Mouse (Mus musculus) intestine, embryonic 15.5 days (tissue): Measurements from ENCODE around the gene Rpia. TPM values are rescaled to one million over a fixed set of nuclear protein-coding genes. Genes with fewer than 3 reads are reported as not detected.

ENCODE experiments used
- ATAC-seq: fragments of 200-750 bp; cut with Nextera tagmentation; 2 replicates; pipeline ENCODE4 v1.8.0; 2017; ENCODE audit warnings: moderate TSS enrichment, moderate library complexity
- H3K27ac ChIP-seq: fragments of 300-500 bp; sonication (generic); 2 replicates; pipeline ENCODE4 v1.5.1; 2015; ENCODE audit warnings: mild to moderate bottlenecking, inconsistent platforms
- H3K27me3 ChIP-seq: fragments of 300-500 bp; sonication (generic); replicated peaks from 2 replicates; pipeline ENCODE4 v1.6.1; 2015; ENCODE audit warnings: inconsistent platforms
- H3K36me3 ChIP-seq: fragments of 300-500 bp; sonication (generic); 2 replicates; pipeline ENCODE4 v1.6.1; 2015; ENCODE audit warnings: inconsistent platforms
- H3K4me1 ChIP-seq: fragments of 300-500 bp; sonication (generic); replicated peaks from 2 replicates; pipeline ENCODE4 v1.6.1; 2015; ENCODE audit warnings: inconsistent platforms
- H3K4me2 ChIP-seq: fragments of 300-500 bp; sonication (generic); replicated peaks from 2 replicates; pipeline ENCODE4 v1.6.1; 2015; ENCODE audit warnings: mild to moderate bottlenecking, inconsistent platforms
- H3K4me3 ChIP-seq: fragments of 300-500 bp; sonication (generic); replicated peaks from 2 replicates; pipeline ENCODE4 v1.5.1; 2015; ENCODE audit warnings: inconsistent platforms
- H3K9ac ChIP-seq: fragments of 300-500 bp; sonication (generic); 2 replicates; pipeline ENCODE4 v1.6.1; 2015; ENCODE audit warnings: inconsistent platforms
- H3K9me3 ChIP-seq: fragments of 300-500 bp; sonication (generic); 2 replicates; pipeline ENCODE4 v1.6.1; 2016; ENCODE audit warnings: inconsistent platforms
- WGBS: fragments of 180-500 bp; shearing (Covaris S2); methylation state at CpG from one replicate; pipeline ENCODE4 v1.1.7; 2015; 5-methylcytosine and 5-hydroxymethylcytosine counted together
- polyA plus RNA-seq: library from polyadenylated mRNA; unstranded; fragments of >200 nt; fragmentation: Nextera tagmentation; extraction: Ambion mirVana; gene quantifications from 2 replicates; pipeline ENCODE4 v1.2.1, GENCODE M21; 2015

Gene Rpia
- polyA plus RNA-seq, 1 experiment from 2014 or later = 5.0 TPM

- ATAC-seq = no peak
- H3K4me3 ChIP-seq = no peak overlapping the region
Measured at GRCm38 (mm10) chr6:70764551-70764950, 27.5 kb downstream of the Rpia start.

GRCm38 (mm10) chr6:70763881-70764280, 28.2 kb downstream of the Rpia start:
- H3K36me3 ChIP-seq = no peaks in the 10 kb centered on the region; the same call in 1 of the 2 replicates
- WGBS = 95% methylated on average over 4 of the region's 4 CpGs
- no peak overlapping the region for H3K27ac ChIP-seq
- H3K4me3 ChIP-seq = no peak overlapping the region
- ATAC-seq = no peak
- H3K4me2 ChIP-seq = no peak overlapping the region
- H3K9me3 ChIP-seq = no peaks in the 10 kb centered on the region
- no peak overlapping the region for H3K9ac ChIP-seq
- H3K27me3 ChIP-seq = no peaks in the 10 kb centered on the region
- H3K4me1 ChIP-seq = no peaks in the 10 kb centered on the region

More at GRCm38 (mm10) chr6:70764551-70764950, 27.5 kb downstream of the Rpia start:
- H3K9me3 ChIP-seq = no peaks in the 10 kb centered on the region
- 85% methylated on average over 5 of the region's 5 CpGs for WGBS
- no peak overlapping the region for H3K4me2 ChIP-seq
- no peak overlapping the region for H3K9ac ChIP-seq
- H3K4me1 ChIP-seq = no peaks in the 10 kb centered on the region
- no peak overlapping the region for H3K27ac ChIP-seq
- no peaks in the 10 kb centered on the region for H3K27me3 ChIP-seq
- H3K36me3 ChIP-seq = no peaks in the 10 kb centered on the region; the same call in 1 of the 2 replicates

- Histone ChIP-seq H3K4me2 (no peak overlapping the region), H3K36me3 (no peaks in the 10 kb centered on the region; the same call in 1 of the 2 replicates)
Measured at GRCm38 (mm10) chr6:70762659-70763058, 29.4 kb downstream of the Rpia start.

GRCm38 (mm10) chr6:70760951-70761350, 31.1 kb downstream of the Rpia start:
- Histone ChIP-seq H3K27ac (no peak overlapping the region), H3K4me2 (no peak overlapping the region), H3K4me1 (no peaks in the 10 kb centered on the region), H3K27me3 (no peaks in the 10 kb centered on the region), H3K36me3 (no peaks in the 10 kb centered on the region), H3K4me3 (no peak overlapping the region), H3K9ac (no peak overlapping the region), H3K9me3 (no peaks in the 10 kb centered on the region)
- no peak for ATAC-seq
- WGBS = 86% methylated on average over 4 of the region's 4 CpGs

More at GRCm38 (mm10) chr6:70762659-70763058, 29.4 kb downstream of the Rpia start:
- Histone ChIP-seq H3K9me3 (no peaks in the 10 kb centered on the region), H3K27me3 (no peaks in the 10 kb centered on the region), H3K27ac (no peak overlapping the region), H3K4me1 (no peaks in the 10 kb centered on the region), H3K9ac (no peak overlapping the region), H3K4me3 (no peak overlapping the region)
- 87% methylated on average over 6 of the region's 6 CpGs for WGBS
- no peak for ATAC-seq

GRCm38 (mm10) chr6:70754833-70755232, 37.2 kb downstream of the Rpia start:
- 93% methylated on average over 10 of the region's 10 CpGs for WGBS
- no peak overlapping the region for H3K4me2 ChIP-seq
- no peaks in the 10 kb centered on the region for H3K27me3 ChIP-seq
- no peaks in the 10 kb centered on the region for H3K4me1 ChIP-seq
- H3K9ac ChIP-seq = no peak overlapping the region
- no peak overlapping the region for H3K27ac ChIP-seq
- no peak for ATAC-seq
- no peaks in the 10 kb centered on the region for H3K9me3 ChIP-seq
- no peaks in the 10 kb centered on the region for H3K36me3 ChIP-seq
- H3K4me3 ChIP-seq = no peak overlapping the region

- no peaks in the 10 kb centered on the region for H3K9me3 ChIP-seq
- H3K4me2 ChIP-seq = no peak overlapping the region
- no peak overlapping the region for H3K27ac ChIP-seq
- no peak overlapping the region for H3K9ac ChIP-seq
- no peak for ATAC-seq
- H3K27me3 ChIP-seq = no peaks in the 10 kb centered on the region
- no peaks in the 10 kb centered on the region for H3K36me3 ChIP-seq
- 54% methylated on average over 8 of the region's 8 CpGs for WGBS
- no peak overlapping the region for H3K4me3 ChIP-seq
- H3K4me1 ChIP-seq = no peaks in the 10 kb centered on the region
Measured at GRCm38 (mm10) chr6:70752351-70752750, 39.7 kb downstream of the Rpia start.

DNA sequence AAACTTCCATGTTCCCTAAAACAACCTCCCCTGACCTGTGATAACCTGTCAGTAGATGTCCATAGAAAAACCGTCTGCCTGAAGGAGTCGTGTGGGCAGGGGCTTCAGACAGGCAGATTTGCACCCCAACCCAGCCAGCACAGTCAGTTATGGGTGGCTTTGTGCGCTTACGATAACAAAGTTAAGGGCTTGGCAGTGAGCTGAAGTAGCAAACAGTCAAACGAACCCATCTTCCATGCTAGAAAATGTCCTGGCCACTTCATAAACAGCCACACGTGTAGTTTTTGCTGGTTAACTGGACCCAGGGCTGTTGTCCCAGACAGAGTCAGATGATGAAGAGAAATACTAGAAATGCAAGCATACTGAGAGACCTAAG, 40.1 kb downstream of the Rpia start:
- no peak overlapping the region for H3K9ac ChIP-seq
- no peak overlapping the region for H3K4me2 ChIP-seq
- H3K36me3 ChIP-seq = no peaks in the 10 kb centered on the region
- no peak overlapping the region for H3K27ac ChIP-seq
- H3K9me3 ChIP-seq = no peaks in the 10 kb centered on the region
- no peak for ATAC-seq
- no peak overlapping the region for H3K4me3 ChIP-seq
- WGBS = 65% methylated on average over 6 of the region's 6 CpGs
- no peaks in the 10 kb centered on the region for H3K27me3 ChIP-seq
- no peaks in the 10 kb centered on the region for H3K4me1 ChIP-seq

DNA sequence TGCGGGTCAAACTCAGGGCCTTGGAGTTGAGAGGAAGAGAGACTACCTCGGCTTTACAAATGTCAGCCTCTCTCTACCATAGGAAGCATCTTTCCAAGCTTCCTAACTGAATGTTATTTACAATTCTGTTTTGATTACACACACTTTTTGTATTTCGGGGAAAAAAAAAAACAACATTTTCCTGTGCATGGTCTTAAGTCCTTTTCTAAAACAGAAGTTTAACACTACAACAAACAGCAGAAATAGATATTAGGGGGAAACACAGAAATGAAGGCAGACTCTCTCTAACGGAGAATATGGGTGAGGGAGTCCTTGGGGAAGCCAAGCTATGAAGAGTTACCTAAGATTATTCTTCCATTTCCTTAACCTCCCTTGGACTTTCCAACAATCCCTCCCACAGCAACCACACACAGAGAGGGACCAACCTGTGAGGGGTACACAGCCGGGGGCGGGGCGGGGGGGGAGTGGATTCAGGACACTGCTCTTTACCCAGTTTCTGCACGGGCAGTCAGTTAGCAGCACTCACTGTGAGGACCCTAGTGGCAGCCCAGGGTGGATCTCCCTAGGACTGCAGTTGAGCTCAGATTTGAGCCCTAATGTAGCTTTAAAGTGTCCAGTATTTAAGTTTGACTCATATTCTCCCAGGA, 40.7 kb downstream of the Rpia start:
- 75% methylated on average over 8 of the region's 8 CpGs for WGBS
- no peak overlapping the region for H3K4me2 ChIP-seq
- no peak for ATAC-seq

DNA sequence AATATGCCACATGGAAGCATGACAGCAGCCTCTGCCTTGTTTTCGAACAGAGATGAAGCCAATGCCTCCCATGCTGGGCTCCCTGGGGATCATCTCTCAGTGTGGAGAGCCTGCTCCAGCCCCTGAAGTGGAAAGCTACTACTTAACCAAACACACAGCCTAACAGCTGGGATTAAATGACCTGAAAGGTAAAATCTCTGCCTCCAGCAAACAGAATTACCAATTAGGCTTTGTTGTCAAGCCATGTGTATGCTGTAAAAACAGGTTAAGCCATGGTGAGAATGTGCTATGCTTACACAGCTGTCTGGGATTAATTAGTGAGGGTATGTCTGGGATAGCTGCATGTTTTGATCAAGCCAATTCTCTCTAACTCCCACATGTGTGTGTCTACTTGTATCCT, 42.3 kb downstream of the Rpia start:
- Histone ChIP-seq H3K4me2 (no peak overlapping the region), H3K9ac (no peak overlapping the region), H3K36me3 (no peaks in the 10 kb centered on the region), H3K4me1 (no peaks in the 10 kb centered on the region), H3K4me3 (no peak overlapping the region), H3K27me3 (no peaks in the 10 kb centered on the region), H3K9me3 (no peaks in the 10 kb centered on the region), H3K27ac (no peak overlapping the region)
- 66% methylated on average over 1 of the region's 1 CpGs for WGBS
- ATAC-seq = no peak

More for the DNA sequence above, 40.7 kb downstream of the Rpia start:
- Histone ChIP-seq H3K9ac (no peak overlapping the region), H3K4me3 (no peak overlapping the region), H3K4me1 (no peaks in the 10 kb centered on the region), H3K9me3 (no peaks in the 10 kb centered on the region), H3K36me3 (no peaks in the 10 kb centered on the region), H3K27me3 (no peaks in the 10 kb centered on the region), H3K27ac (no peak overlapping the region)

DNA sequence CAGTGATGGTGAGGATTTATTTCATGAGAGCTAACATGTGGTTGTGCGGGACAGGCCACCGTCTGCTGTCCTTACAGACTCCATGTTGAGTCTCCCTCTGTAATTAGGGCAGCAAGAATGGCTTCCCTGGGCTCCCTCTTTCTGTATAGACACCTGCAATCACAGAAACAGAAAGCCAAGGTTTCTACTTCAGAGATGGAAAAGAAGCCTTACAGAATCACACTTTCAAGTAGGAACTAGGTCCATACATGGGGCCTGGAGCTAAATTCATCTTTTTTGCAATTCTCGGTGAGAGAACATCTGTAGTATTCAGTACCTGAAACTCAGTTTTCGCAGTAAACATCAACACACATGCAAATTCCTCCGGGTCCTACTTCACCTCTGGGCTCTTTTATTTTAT, 44.3 kb downstream of the Rpia start:
- Histone ChIP-seq H3K4me2 (no peak overlapping the region), H3K9me3 (no peaks in the 10 kb centered on the region), H3K4me3 (no peak overlapping the region), H3K36me3 (no peaks in the 10 kb centered on the region), H3K9ac (no peak overlapping the region), H3K27me3 (no peaks in the 10 kb centered on the region), H3K27ac (no peak overlapping the region), H3K4me1 (no peaks in the 10 kb centered on the region)
- WGBS = 87% methylated on average over 5 of the region's 5 CpGs
- no peak for ATAC-seq

- H3K36me3 ChIP-seq = no peaks in the 10 kb centered on the region
Measured at GRCm38 (mm10) chr6:70743902-70744301, 48.1 kb downstream of the Rpia start.

DNA sequence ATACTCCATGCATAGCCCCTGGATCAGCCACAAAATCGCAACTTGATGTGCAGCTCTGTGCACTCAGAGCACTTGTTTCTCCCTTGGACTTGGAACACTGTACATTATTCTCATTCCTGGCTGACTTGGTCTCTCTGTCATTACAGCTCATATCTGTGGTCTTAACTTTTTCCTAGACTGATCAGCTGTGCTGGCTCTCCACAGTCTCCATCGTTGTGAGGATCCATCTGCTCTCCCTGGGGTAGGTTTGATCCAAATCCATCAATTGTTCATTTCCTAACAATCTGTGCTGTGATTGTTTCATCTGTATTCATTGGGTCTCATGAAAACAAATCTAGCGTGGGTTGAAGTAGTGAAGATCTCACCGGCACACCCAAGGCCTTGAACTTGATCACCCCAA, 49.2 kb downstream of the Rpia start:
- no peak for ATAC-seq
- WGBS = 86% methylated on average over 4 of the region's 4 CpGs
- no peak overlapping the region for H3K27ac ChIP-seq
- no peak overlapping the region for H3K4me2 ChIP-seq
- no peak overlapping the region for H3K4me3 ChIP-seq
- H3K27me3 ChIP-seq = no peaks in the 10 kb centered on the region
- no peaks in the 10 kb centered on the region for H3K9me3 ChIP-seq
- H3K36me3 ChIP-seq = no peaks in the 10 kb centered on the region
- no peak overlapping the region for H3K9ac ChIP-seq
- H3K4me1 ChIP-seq = no peaks in the 10 kb centered on the region

More at GRCm38 (mm10) chr6:70743902-70744301, 48.1 kb downstream of the Rpia start:
- H3K27ac ChIP-seq = no peak overlapping the region
- no peaks in the 10 kb centered on the region for H3K27me3 ChIP-seq
- no peak overlapping the region for H3K4me3 ChIP-seq
- no peak overlapping the region for H3K9ac ChIP-seq
- H3K9me3 ChIP-seq = no peaks in the 10 kb centered on the region
- H3K4me1 ChIP-seq = no peaks in the 10 kb centered on the region
- H3K4me2 ChIP-seq = no peak overlapping the region
- ATAC-seq = no peak
- 86% methylated on average over 5 of the region's 5 CpGs for WGBS

DNA sequence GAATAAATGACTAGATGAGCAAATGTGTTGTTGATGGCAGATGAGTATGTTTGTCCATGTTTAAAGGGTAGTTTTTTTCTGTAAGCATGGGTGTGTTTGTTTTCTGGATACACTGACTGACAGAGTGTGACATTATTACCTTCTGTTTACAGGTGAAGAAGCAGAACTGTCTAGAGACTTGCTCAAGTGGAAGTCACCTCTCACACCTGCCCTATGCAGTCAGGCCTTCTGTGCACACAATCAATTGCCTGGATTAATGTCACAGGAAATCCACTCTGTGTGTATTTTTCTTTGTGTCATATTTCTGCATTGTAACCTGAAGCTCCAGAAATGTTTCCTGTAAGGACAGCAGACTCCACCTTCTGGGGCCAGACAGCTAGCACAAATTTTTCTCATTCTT, 51.5 kb downstream of the Rpia start:
- H3K4me2 ChIP-seq = no peak overlapping the region
- ATAC-seq = no peak
- H3K36me3 ChIP-seq = no peaks in the 10 kb centered on the region

More for the DNA sequence above, 51.5 kb downstream of the Rpia start:
- H3K4me3 ChIP-seq = no peak overlapping the region
- H3K4me1 ChIP-seq = no peaks in the 10 kb centered on the region
- H3K27ac ChIP-seq = no peak overlapping the region
- H3K27me3 ChIP-seq = no peaks in the 10 kb centered on the region
- no peak overlapping the region for H3K9ac ChIP-seq
- H3K9me3 ChIP-seq = no peaks in the 10 kb centered on the region
